Mouse (Mus musculus): ENCODE data around the gene Gfi1. TPM values are rescaled to one million over a fixed set of nuclear protein-coding genes. Genes with fewer than 3 reads are reported as not detected.
A peak's percentile ranks its signal among the peaks of the same experiment; 100 is the strongest.

Gfi1 gene
- polyA plus RNA-seq, 1 experiment from 2014 or later: 0.07 TPM

GRCm38 (mm10) chr5:107698888-107699287, 26.9 kb downstream of the Gfi1 start:
- Histone ChIP-seq H3K4me2 (no peak overlapping the region), H3K9me3 (ENCODE audit: low read depth, low read length) (no peaks in the 10 kb centered on the region), H3K4me3 (ENCODE audit: low read depth, low read length) (no peak overlapping the region), H3K4me1 (ENCODE audit: insufficient read depth) (no peaks in the 10 kb centered on the region), H3K27me3 (ENCODE audit: insufficient read depth, low read length) (no peaks in the 10 kb centered on the region), H3K9ac (no peak overlapping the region), H3K36me3 (ENCODE audit: insufficient read depth) (no peaks in the 10 kb centered on the region), H3K27ac (ENCODE audit: low read depth) (no peak overlapping the region)
- WGBS: 70% methylated on average over 8 of the region's 8 CpGs
- no peak for TF ChIP-seq CTCF (IDR thresholded peaks at IDR 0.05; ENCODE audit: low read depth)
- no peak for DNase-seq
- ATAC-seq (ENCODE audit: insufficient read depth): no peak

DNA sequence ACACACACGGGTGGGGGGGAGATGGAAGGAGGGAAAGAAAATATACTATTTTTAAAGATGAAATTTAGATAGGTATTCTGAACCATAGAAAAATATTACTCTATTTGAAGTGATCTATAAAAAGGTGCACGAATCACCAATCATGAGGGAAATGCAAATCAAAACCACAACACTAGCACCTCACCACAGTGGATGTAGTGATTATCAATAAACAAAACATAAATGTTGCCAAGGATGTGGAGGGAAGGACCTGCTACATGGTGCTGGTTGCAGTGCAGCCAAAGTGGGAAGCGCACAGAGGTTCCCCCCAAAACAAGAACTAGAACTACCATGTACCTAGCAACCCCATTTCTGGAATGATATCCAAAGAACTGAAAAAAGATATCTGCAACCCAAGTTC, 30.8 kb downstream of the Gfi1 start:
- H3K4me1 ChIP-seq (ENCODE audit: insufficient read depth): no peaks in the 10 kb centered on the region
- no peak overlapping the region for H3K4me3 ChIP-seq (ENCODE audit: low read depth, low read length)
- H3K36me3 ChIP-seq (ENCODE audit: insufficient read depth): no peaks in the 10 kb centered on the region
- DNase-seq (no peak), ATAC-seq (ENCODE audit: insufficient read depth) (no peak)
- no peak for TF ChIP-seq CTCF (IDR thresholded peaks at IDR 0.05; ENCODE audit: low read depth)
- no peaks in the 10 kb centered on the region for H3K9me3 ChIP-seq (ENCODE audit: low read depth, low read length)
- no peak overlapping the region for H3K27ac ChIP-seq (ENCODE audit: low read depth)
- H3K4me2 ChIP-seq: no peak overlapping the region
- H3K27me3 ChIP-seq (ENCODE audit: insufficient read depth, low read length): no peaks in the 10 kb centered on the region
- H3K9ac ChIP-seq: no peak overlapping the region
- WGBS: 81% methylated on average over 3 of the region's 3 CpGs

GRCm38 (mm10) chr5:107688499-107688866, 37.4 kb downstream of the Gfi1 start:
- TF ChIP-seq CTCF (IDR thresholded peaks at IDR 0.05; ENCODE audit: low read depth): no peak
- DNase-seq: no peak
- H3K4me3 ChIP-seq (ENCODE audit: low read depth, low read length): peak overlapping the region; percentile 42
- H3K4me2 ChIP-seq: peak overlapping the region; percentile 80
- 18% methylated on average over 9 of the region's 9 CpGs for WGBS
- no peak overlapping the region for H3K27ac ChIP-seq (ENCODE audit: low read depth)
- ATAC-seq (ENCODE audit: insufficient read depth): peak; percentile 72
- 0 out of 2 replicates have a peak, but pooled peaks cover 3% of the 10 kb centered on the region for H3K27me3 ChIP-seq (ENCODE audit: insufficient read depth, low read length)
- H3K9ac ChIP-seq: peak overlapping the region; percentile 46; the same call in 1 of the 2 replicates
- no peaks in the 10 kb centered on the region for H3K4me1 ChIP-seq (ENCODE audit: insufficient read depth)
- H3K9me3 ChIP-seq (ENCODE audit: low read depth, low read length): no peaks in the 10 kb centered on the region
- H3K36me3 ChIP-seq (ENCODE audit: insufficient read depth): no peaks in the 10 kb centered on the region

- H3K36me3 ChIP-seq (ENCODE audit: insufficient read depth): no peaks in the 10 kb centered on the region
- H3K9ac ChIP-seq: peak overlapping the region; percentile 46
- peak overlapping the region; percentile 80 for H3K4me2 ChIP-seq
- no peaks in the 10 kb centered on the region for H3K4me1 ChIP-seq (ENCODE audit: insufficient read depth)
- H3K9me3 ChIP-seq (ENCODE audit: low read depth, low read length): no peaks in the 10 kb centered on the region
- 9% methylated on average over 46 of the region's 46 CpGs for WGBS
- no peak for TF ChIP-seq CTCF (IDR thresholded peaks at IDR 0.05; ENCODE audit: low read depth)
- H3K27me3 ChIP-seq (ENCODE audit: insufficient read depth, low read length): 0 out of 2 replicates have a peak, but pooled peaks cover 3% of the 10 kb centered on the region
- DNase-seq (peak; percentile 84), ATAC-seq (ENCODE audit: insufficient read depth) (peak; percentile 95)
- 0 out of 2 replicates have a peak overlapping the region, but pooled peaks have one; percentile 10 for H3K27ac ChIP-seq (ENCODE audit: low read depth)
- peak overlapping the region; percentile 42 for H3K4me3 ChIP-seq (ENCODE audit: low read depth, low read length)
These were observed 38.0 kb downstream of the Gfi1 start for GRCm38 (mm10) chr5:107687592-107688498.

- Histone ChIP-seq H3K4me2 (no peak overlapping the region), H3K9ac (no peak overlapping the region), H3K36me3 (ENCODE audit: insufficient read depth) (no peaks in the 10 kb centered on the region), H3K27me3 (ENCODE audit: insufficient read depth, low read length) (0 out of 2 replicates have a peak, but pooled peaks cover 3% of the 10 kb centered on the region), H3K27ac (ENCODE audit: low read depth) (no peak overlapping the region), H3K9me3 (ENCODE audit: low read depth, low read length) (no peaks in the 10 kb centered on the region), H3K4me1 (ENCODE audit: insufficient read depth) (no peaks in the 10 kb centered on the region), H3K4me3 (ENCODE audit: low read depth, low read length) (no peak overlapping the region)
- no peak for ATAC-seq (ENCODE audit: insufficient read depth)
- no peak for DNase-seq
- TF ChIP-seq CTCF (IDR thresholded peaks at IDR 0.05; ENCODE audit: low read depth): no peak
- 93% methylated on average over 5 of the region's 5 CpGs for WGBS
These were observed 38.7 kb downstream of the Gfi1 start for GRCm38 (mm10) chr5:107687161-107687560.

DNA sequence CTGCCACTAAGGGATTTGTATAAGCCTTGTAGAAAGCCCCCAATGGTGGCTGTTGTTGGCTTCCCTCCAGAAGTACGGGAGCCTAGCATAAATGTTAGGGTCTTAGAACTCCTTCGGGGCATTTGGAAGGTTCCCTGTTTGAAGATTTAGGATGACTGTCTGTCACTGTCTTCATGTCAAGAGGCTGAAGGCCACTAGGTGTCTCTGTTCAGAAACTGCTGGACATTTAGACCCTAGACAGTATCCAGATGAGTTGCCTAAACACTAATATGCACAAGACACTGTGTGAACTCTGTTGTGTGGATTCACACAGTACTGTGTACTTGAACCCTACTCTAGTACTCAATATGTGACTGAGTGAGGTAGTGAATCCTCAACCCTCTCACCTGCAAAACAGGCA, 41.5 kb downstream of the Gfi1 start:
- no peaks in the 10 kb centered on the region for H3K9me3 ChIP-seq (ENCODE audit: low read depth, low read length)
- peak; percentile 37 for DNase-seq

GRCm38 (mm10) chr5:107681300-107681699, 44.5 kb downstream of the Gfi1 start:
- no peaks in the 10 kb centered on the region for H3K27me3 ChIP-seq (ENCODE audit: insufficient read depth, low read length)
- H3K9ac ChIP-seq: no peak overlapping the region
- no peaks in the 10 kb centered on the region for H3K9me3 ChIP-seq (ENCODE audit: low read depth, low read length)
- no peak for DNase-seq
- no peak for ATAC-seq (ENCODE audit: insufficient read depth)
- TF ChIP-seq CTCF (IDR thresholded peaks at IDR 0.05; ENCODE audit: low read depth): no peak
- no peaks in the 10 kb centered on the region for H3K4me1 ChIP-seq (ENCODE audit: insufficient read depth)
- no peaks in the 10 kb centered on the region for H3K36me3 ChIP-seq (ENCODE audit: insufficient read depth)
- 72% methylated on average over 5 of the region's 5 CpGs for WGBS
- no peak overlapping the region for H3K27ac ChIP-seq (ENCODE audit: low read depth)
- no peak overlapping the region for H3K4me3 ChIP-seq (ENCODE audit: low read depth, low read length)
- no peak overlapping the region for H3K4me2 ChIP-seq

More for the DNA sequence above, 41.5 kb downstream of the Gfi1 start:
- Histone ChIP-seq H3K27me3 (ENCODE audit: insufficient read depth, low read length) (0 out of 2 replicates have a peak, but pooled peaks cover 3% of the 10 kb centered on the region), H3K4me2 (no peak overlapping the region), H3K27ac (ENCODE audit: low read depth) (no peak overlapping the region), H3K4me1 (ENCODE audit: insufficient read depth) (no peaks in the 10 kb centered on the region), H3K36me3 (ENCODE audit: insufficient read depth) (no peaks in the 10 kb centered on the region), H3K9ac (no peak overlapping the region), H3K4me3 (ENCODE audit: low read depth, low read length) (no peak overlapping the region)
- 59% methylated on average over 2 of the region's 2 CpGs for WGBS
- TF ChIP-seq CTCF (IDR thresholded peaks at IDR 0.05; ENCODE audit: low read depth): peak; percentile 37; the same call in 1 of the 2 replicates
- ATAC-seq (ENCODE audit: insufficient read depth): no peak
